Mouse (Mus musculus) brain, embryonic 14.5 days (tissue): ENCODE data around the gene Ribc2.

Experiments used
- CTCF ChIP-seq: fragments of 200-500 bp; IDR thresholded peaks from 2 replicates; pipeline ENCODE4 v1.5.1; 2012; ENCODE audit warnings: inconsistent platforms, mild to moderate bottlenecking, moderate library complexity, borderline replicate concordance; ENCODE audit not compliant: insufficient read depth, insufficient read length; ENCODE audit errors: extremely low read depth
- POLR2A ChIP-seq: fragments of 200-500 bp; IDR thresholded peaks from 2 replicates; pipeline ENCODE4 v1.6.1; 2012; ENCODE audit warnings: mild to moderate bottlenecking, inconsistent platforms, borderline replicate concordance; ENCODE audit not compliant: poor library complexity, insufficient read depth, insufficient read length, severe bottlenecking; ENCODE audit errors: extremely low read depth

GRCm38 (mm10) chr15:85173425-85173824 lies 41.5 kb downstream of the Ribc2 start:
- no peak for TF ChIP-seq POLR2A
- TF ChIP-seq CTCF = no peak
